Mouse (Mus musculus): ENCODE measurements at regions not wholly inside any gene's neighbourhood (a gene's known extent, or its start where the extent isn't known, plus 50 kb on each side); places are given as distances from the start of the nearest gene placed in this dataset.

GRCm38 (mm10) chr11:111791267-111791926, 725.4 kb downstream of the Kcnj2 start (continued):
- TF ChIP-seq JUND (IDR thresholded peaks at IDR 0.05; ENCODE audit: low read depth, low read length) (no peak; the same call in 1 of the 2 replicates), MEF2A (IDR thresholded peaks at IDR 0.05; ENCODE audit: extremely low read depth, insufficient replicate concordance, low read depth, low read length, poor library complexity, severe bottlenecking) (no peak)

GRCm38 (mm10) chr11:111801033-111801432, 735.1 kb downstream of the Kcnj2 start:
- peaks cover 0 to 10% of the 10 kb centered on the region in 2 experiments; a peak in 2 of 4 replicates for H3K36me3 ChIP-seq (ENCODE audit: control insufficient read depth in 1 of 2, insufficient read depth in 2 of 2, low read length in 2 of 2)
- no peak overlapping the region for H3K9ac ChIP-seq (ENCODE audit: control insufficient read depth, low read depth, low read length, poor library complexity, severe bottlenecking)
- H3K27me3 ChIP-seq (ENCODE audit: control insufficient read depth in 1 of 2, insufficient read depth in 2 of 2, low read length in 2 of 2), result no peaks in the 10 kb centered on the region
- no peak for TF ChIP-seq ELF1 (IDR thresholded peaks at IDR 0.05; ENCODE audit: low read depth, low read length)
- TF ChIP-seq RAD21 (IDR thresholded peaks at IDR 0.05; ENCODE audit: low read depth, low read length), result no peak
- no peak for TF ChIP-seq TBP (IDR thresholded peaks at IDR 0.05; ENCODE audit: low read depth, low read length)
- no peak for TF ChIP-seq HCFC1 (IDR thresholded peaks at IDR 0.05; ENCODE audit: low read depth, low read length)
- no peak for TF ChIP-seq GATA1 (IDR thresholded peaks at IDR 0.05; ENCODE audit: low read depth, low read length)
- TF ChIP-seq GABPA (IDR thresholded peaks at IDR 0.05; ENCODE audit: low read depth, low read length), result no peak
- no peak for TF ChIP-seq ZC3H11A (IDR thresholded peaks at IDR 0.05; ENCODE audit: low read depth, low read length)
- TF ChIP-seq CHD1 (IDR thresholded peaks at IDR 0.05; ENCODE audit: low read depth, low read length), result no peak
- no peak overlapping the region for H3K4me3 ChIP-seq (ENCODE audit: control insufficient read depth in 1 of 2, insufficient read depth in 1 of 2, low read depth in 2 of 2, low read length in 2 of 2)
- peaks cover 0 to 2% of the 10 kb centered on the region in 2 experiments; a peak in 3 of 4 replicates for H3K4me1 ChIP-seq (ENCODE audit: control insufficient read depth in 1 of 2, insufficient read depth in 2 of 2, low read length in 2 of 2)
- no peaks in the 10 kb centered on the region for H3K79me2 ChIP-seq (ENCODE audit: control insufficient read depth, insufficient read depth, low read length, poor library complexity)
- H3K9me3 ChIP-seq (replicated peaks; ENCODE audit: insufficient read depth, low read length), result no peaks in the 10 kb centered on the region
- no peak overlapping the region for H3K27ac ChIP-seq (ENCODE audit: control insufficient read depth, low read depth, low read length)
- no peak for DNase-seq (ENCODE audit: low read depth, low spot score)

GRCm38 (mm10) chr11:111816176-111816775, 750.3 kb downstream of the Kcnj2 start:
- DNase-seq (ENCODE audit: low read depth, low spot score), result peak; percentile 94
- Histone ChIP-seq H3K27ac (ENCODE audit: control insufficient read depth, low read depth, low read length) (peak overlapping the region; percentile 31), H3K79me2 (ENCODE audit: control insufficient read depth, insufficient read depth, low read length, poor library complexity) (no peaks in the 10 kb centered on the region), H3K4me3 (ENCODE audit: control insufficient read depth in 1 of 2, insufficient read depth in 1 of 2, low read depth in 2 of 2, low read length in 2 of 2) (no peak overlapping the region; a peak in 1 of 4 replicates), H3K4me1 (ENCODE audit: control insufficient read depth in 1 of 2, insufficient read depth in 2 of 2, low read length in 2 of 2) (peaks cover 14 to 17% of the 10 kb centered on the region in 2 experiments), H3K36me3 (ENCODE audit: control insufficient read depth in 1 of 2, insufficient read depth in 2 of 2, low read length in 2 of 2) (peaks cover 0 to 24% of the 10 kb centered on the region in 2 experiments; a peak in 2 of 4 replicates), H3K9me3 (replicated peaks; ENCODE audit: insufficient read depth, low read length) (no peaks in the 10 kb centered on the region), H3K9ac (ENCODE audit: control insufficient read depth, low read depth, low read length, poor library complexity, severe bottlenecking) (no peak overlapping the region), H3K27me3 (ENCODE audit: control insufficient read depth in 1 of 2, insufficient read depth in 2 of 2, low read length in 2 of 2) (no peaks in the 10 kb centered on the region)
- TF ChIP-seq TBP (IDR thresholded peaks at IDR 0.05; ENCODE audit: low read depth, low read length), result peak; percentile 65
- 0 out of 2 replicates have a peak, but pooled peaks have one; percentile 19 for TF ChIP-seq MAX (IDR thresholded peaks at IDR 0.05; ENCODE audit: low read length)
- no peak for TF ChIP-seq MYB (IDR thresholded peaks at IDR 0.05; ENCODE audit: low read depth, low read length)
- peak; percentile 35; the same call in 1 of the 2 replicates for TF ChIP-seq ELF1 (IDR thresholded peaks at IDR 0.05; ENCODE audit: low read depth, low read length)
- no peak for TF ChIP-seq USF2 (IDR thresholded peaks at IDR 0.05; ENCODE audit: borderline replicate concordance in 1 of 2, insufficient read depth in 1 of 2, low read depth in 1 of 2, low read length in 2 of 2)
- TF ChIP-seq KAT2A (conservative IDR thresholded peaks at IDR 0.05; ENCODE audit: low read depth, low read length), result no peak
- TF ChIP-seq JUND (IDR thresholded peaks at IDR 0.05; ENCODE audit: low read depth, low read length), result no peak
- TF ChIP-seq NRF1 (IDR thresholded peaks at IDR 0.05; ENCODE audit: insufficient read depth, low read depth, low read length, poor library complexity, severe bottlenecking), result peak; percentile 73
- TF ChIP-seq HCFC1 (IDR thresholded peaks at IDR 0.05; ENCODE audit: low read depth, low read length), result peak; percentile 64
- no peak for TF ChIP-seq TAL1 (IDR thresholded peaks at IDR 0.05; ENCODE audit: low read length)
- TF ChIP-seq UBTF (IDR thresholded peaks at IDR 0.05; ENCODE audit: borderline replicate concordance, insufficient read depth, low read depth, low read length), result no peak
- no peak for TF ChIP-seq BHLHE40 (IDR thresholded peaks at IDR 0.05; ENCODE audit: borderline replicate concordance, low read depth, low read length)
- peak; percentile 6 to 68; a peak in 2 of 4 replicates for TF ChIP-seq EP300 (IDR thresholded peaks at IDR 0.05; ENCODE audit: low read depth in 1 of 2, low read length in 2 of 2)
- TF ChIP-seq ETS1 (IDR thresholded peaks at IDR 0.05; ENCODE audit: low read depth, low read length), result peak; percentile 65; the same call in 1 of the 2 replicates
- peak; percentile 50; the same call in 1 of the 2 replicates for TF ChIP-seq ZMIZ1 (IDR thresholded peaks at IDR 0.05; ENCODE audit: low read depth, low read length)
- no peak for TF ChIP-seq MAZ (IDR thresholded peaks at IDR 0.05; ENCODE audit: low read depth, low read length)
- no peak for TF ChIP-seq MAFK (IDR thresholded peaks at IDR 0.05; ENCODE audit: borderline replicate concordance, low read depth, low read length)
- TF ChIP-seq USF1 (IDR thresholded peaks at IDR 0.05; ENCODE audit: low read depth, low read length), result peak; percentile 67
- TF ChIP-seq POLR2AphosphoS5 (IDR thresholded peaks at IDR 0.05; ENCODE audit: borderline replicate concordance, low read depth, low read length), result no peak
